Mouse (Mus musculus): ENCODE measurements around the gene Gabrr1.

- TF ChIP-seq POU5F1 (IDR thresholded peaks at IDR 0.05; ENCODE audit: borderline replicate concordance, low read length) (no peak), CTCF (conservative IDR thresholded peaks at IDR 0.05; ENCODE audit: low read length) (no peak)
Observed at GRCm38 (mm10) chr4:33146679-33147291, 14.5 kb downstream of the Gabrr1 start.
